Mouse (Mus musculus): ENCODE data around the gene Ect2l. TPM values are rescaled to one million over a fixed set of nuclear protein-coding genes. Genes with fewer than 3 reads are reported as not detected.
"Not testable (repeated sequence)": the region's sequence is repeated elsewhere in the genome, so short reads cannot be mapped to it uniquely, and the experiment has no call there.

Gene Ect2l
- total RNA-seq, 2 experiments from 2014 or later = 0.14 to 0.30 TPM

DNA sequence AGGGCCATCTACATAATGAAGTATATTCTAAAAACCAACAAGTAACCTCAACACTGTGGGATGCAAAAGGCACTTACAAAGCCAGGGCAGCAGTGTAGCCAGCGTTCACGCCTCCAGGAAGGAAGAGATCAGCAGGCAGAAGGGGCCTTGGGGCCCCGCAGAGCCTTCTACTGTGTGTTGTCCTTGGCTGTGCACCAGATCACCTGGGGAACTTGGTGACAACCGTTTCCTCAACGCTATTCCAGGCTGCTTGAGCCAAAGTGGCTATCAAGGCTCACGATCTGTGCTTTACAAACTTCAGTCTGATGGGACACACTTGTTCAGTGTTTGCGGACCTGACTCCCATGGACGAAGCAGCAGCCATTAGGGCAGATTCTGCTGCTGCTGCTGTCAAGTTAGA is 19.0 kb downstream of the Ect2l start:
- DNase-seq (ENCODE audit: low spot score) = no peak

DNA sequence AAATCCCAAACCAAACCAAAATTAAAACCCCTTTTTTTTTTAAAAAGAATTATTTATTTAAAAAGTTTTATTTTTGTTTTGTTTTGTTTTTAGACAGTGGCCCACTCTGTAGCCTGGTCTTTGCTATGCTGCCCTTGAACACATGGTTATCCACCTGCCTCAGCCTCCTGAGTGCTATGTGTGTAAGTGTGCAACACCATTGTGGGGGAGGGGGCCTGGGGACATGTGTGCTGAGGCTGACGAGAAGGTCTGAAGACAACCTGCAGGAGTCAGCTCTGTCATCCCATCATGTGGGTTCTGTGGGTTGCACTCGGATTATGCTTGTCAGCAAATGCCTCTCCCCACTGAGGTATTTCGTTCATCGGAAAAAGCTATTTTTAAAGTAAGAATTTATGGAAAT is 21.2 kb downstream of the Ect2l start:
- DNase-seq (ENCODE audit: low spot score) = no peak

DNA sequence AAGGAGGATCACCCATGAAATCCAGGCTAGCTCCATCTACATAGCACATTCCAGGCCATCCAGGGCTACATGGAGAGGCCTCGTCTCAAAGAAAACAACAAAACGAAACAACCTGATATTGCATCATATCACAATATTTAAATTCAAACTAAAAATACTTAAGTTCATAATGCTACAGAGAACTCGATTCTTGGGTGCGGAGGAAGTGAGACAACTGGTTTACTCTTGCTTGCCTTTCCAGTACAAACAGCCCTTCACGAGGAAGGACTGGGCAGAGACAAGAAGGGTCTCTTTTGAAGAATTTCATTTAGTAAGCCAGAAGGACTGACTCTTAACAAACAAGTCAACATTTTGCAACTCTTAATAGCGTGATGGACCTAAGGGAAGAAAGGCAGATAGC is 22.1 kb downstream of the Ect2l start:
- no peak for DNase-seq (ENCODE audit: low spot score)

DNA sequence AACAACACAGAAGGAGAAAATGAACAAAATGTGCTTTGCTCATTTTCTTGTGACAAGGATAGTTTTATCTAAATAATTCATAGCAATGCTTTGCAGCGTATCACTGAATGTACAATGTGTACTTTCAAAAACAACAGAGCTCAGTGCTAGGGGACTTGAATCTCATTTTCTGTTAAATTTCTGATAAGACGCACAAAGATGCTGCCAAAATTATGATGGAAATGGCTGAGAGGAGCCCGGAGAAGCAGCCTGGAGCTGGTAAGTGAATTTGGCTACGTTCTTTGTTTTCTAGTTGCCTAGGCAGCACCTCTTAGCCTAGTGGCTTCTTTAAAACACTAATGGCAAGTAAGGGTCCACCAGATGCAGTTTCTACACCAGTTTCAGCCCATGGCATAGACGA is 28.4 kb downstream of the Ect2l start:
- DNase-seq (ENCODE audit: low spot score) = no peak

DNA sequence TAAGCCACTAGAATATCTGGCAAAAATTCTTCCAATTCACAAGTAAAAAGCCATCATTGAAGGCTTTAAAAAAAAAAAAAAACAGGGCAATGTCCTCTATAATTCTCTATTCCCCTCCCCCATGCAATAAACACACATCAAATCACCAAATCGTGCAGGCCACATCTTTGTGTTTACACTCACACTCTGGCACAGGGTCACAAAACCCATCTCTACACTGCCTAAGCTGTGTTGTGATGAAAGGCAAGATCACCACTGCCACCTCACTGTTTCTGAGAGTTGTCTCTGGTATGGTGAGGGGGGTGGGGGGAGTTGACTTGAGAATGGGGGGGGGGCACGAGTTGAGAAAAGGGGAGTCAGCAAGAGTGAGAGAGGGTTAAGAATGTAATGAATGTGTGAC is 33.4 kb downstream of the Ect2l start:
- DNase-seq (ENCODE audit: low spot score) = no peak

DNA sequence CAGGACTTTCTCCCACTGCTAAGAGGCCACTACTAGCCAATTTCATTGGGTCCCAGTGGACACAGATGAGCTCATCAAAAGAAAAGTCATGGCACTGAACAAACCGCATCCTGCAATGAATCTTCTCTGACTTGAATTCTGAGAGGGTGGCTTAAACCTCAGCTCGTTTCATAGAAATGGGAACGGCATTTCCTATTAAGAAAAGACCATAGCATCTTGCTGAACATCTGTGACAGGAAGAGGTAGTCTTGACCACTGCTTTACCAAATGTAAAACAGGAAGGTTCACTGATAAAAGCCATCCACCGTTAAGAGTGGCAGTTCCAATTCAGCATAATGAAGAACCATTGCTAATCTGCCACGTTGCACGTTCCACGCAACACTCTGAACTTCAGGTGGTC is 34.0 kb downstream of the Ect2l start:
- DNase-seq (ENCODE audit: low spot score) = no peak

DNA sequence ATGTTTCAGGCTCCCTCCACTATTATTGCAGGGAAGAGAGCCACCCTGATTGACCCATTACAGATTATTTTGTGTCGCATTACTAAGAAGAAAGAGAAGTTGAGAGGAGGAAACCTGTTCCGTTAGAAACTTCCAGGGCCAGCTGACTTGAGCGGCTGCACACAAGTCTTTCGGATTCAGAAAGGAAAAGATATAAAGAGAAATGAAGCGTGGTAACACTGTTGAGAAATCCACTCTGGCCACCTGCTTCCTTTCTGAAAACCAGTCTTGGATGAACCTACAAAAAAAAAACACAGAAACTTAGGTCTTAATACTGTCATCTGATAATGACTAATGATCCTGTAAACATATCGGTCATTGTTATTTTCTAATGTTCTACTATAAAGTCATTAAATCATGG is 35.6 kb downstream of the Ect2l start:
- no peak for DNase-seq (ENCODE audit: low spot score)

DNA sequence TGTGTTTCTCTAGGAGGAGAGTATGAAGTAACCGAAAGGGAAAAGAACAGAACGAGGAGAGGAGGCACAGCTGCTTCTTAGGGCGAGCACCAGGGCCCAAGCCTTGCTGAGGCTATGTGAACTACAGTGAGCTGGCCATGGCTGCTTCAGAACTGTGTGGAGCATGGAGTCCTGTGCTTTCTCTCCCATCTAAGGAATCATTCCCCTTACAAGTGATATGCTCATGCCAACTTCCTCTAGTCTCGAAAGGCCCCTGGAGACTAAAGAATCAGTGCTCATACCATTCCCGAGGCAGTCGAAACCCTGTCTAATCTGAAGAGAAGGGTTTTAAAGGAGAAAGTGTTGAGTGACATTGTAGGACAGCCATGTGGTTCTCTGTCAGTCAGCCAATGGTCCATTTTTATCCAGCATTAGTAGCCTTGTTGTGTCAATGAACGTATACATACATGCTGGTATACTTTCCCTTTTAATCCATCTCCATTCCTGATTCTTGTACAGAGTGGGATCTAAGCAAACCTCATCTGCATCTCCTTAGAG is 48.2 kb downstream of the Ect2l start:
- no peak for DNase-seq (ENCODE audit: low spot score)

DNA sequence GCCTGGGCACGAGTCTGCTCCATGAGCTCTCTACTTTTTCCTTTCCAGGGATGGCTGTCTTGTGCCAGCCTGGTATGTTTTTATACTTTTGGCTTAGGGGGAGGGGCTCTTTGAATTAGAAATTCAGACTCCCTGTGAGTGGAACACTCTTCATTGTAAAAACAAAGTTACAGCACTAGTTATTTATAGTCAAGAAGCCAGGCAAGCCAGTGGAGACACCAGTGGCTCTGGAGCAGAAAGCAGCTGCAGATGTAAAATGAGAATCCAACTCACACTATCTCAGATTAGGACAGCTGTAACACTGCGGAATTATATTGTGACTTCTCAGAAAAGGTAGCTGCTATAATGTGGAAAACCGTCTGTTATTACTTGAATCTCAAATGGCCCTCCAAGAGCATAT is 63.5 kb downstream of the Ect2l start:
- DNase-seq (ENCODE audit: low spot score) = no peak

DNA sequence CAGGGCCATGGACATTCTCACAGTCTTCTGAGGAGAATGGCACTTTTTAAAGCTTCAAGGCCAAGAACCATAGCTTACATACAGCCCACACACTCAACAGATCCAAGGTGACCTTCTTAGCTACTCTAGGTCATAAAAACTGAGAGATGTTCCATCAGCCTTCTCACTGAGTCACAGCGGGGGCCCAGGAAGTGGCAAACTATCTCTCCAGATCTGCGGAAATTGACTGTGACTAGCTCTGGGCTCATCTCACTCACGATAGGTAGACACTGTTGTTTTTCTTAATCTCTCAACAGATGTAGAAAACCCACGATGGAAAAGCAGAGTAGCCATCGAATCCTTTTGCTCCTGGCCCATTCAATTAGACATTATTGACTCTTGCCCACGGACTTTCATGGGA is 68.5 kb downstream of the Ect2l start:
- DNase-seq (ENCODE audit: low spot score) = no peak

DNA sequence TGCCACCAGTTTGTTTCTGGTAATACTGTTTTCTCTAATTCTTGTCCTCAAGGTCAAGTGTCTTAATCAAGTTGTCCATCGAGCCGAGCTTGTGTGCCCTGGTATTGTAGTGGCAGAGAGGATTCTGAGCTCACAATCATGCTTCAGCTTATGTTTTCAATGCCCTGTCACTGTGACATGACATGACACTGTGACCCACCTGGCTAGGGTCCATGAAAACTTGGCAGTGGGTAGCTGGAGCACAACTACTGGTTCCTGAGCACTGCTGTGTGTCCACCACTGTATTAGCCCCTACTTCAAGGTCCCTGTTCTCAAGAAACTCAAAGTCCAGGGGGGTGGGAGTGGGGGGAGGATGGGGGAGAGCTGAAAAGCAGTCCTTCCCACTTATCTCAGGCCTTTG is 69.3 kb downstream of the Ect2l start:
- no peak for DNase-seq (ENCODE audit: low spot score)

DNA sequence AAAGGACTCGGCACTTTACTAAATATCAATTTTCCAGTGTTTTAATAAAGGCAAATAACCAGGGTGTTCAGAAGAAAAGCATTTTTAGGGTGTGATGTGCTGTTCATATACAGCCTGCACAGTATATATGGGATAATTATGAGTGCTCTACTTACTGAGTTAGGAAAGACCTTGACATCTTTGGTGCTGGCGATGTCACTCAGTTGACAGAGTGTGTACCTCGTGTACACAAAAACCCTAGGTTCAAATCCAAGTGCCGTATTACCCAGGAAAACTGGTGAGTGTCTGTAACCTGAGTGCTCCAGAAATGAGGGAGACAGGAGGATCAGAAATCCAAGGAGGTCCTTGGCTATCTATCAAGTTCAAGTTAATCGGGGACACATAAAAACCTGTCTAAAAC is 71.1 kb downstream of the Ect2l start:
- no peak for DNase-seq (ENCODE audit: low spot score)

DNA sequence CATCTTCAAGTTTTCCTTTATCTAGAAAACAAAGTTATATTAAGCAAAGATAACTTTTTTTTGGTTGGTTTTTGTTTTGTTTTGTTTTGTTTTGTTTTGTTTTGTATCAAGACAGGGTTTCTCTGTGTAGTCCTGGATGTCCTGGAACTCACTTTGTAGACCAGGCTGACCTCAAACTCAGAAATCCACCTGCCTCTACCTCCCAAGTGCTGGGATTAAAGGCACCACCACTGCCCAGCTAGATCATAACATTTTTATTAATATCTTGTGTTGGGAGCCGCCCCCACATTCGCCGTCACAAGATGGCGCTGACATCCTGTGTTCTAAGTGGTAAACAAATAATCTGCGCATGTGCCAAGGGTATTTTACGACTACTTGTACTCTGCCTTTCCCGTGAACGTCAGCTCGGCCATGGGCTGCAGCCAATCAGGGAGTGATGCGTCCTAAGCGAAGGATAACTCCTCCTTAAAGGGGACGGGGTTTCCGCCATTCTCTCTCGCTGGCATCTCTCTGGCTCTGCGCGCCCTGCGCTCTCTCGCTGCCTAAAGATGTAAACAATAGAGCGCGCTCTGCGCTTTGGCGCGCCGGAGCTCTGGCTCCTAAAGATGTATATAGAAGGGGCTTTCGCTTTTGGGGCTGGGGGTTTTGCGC is 71.7 kb downstream of the Ect2l start:
- not testable (repeated sequence) for DNase-seq (ENCODE audit: low spot score)

DNA sequence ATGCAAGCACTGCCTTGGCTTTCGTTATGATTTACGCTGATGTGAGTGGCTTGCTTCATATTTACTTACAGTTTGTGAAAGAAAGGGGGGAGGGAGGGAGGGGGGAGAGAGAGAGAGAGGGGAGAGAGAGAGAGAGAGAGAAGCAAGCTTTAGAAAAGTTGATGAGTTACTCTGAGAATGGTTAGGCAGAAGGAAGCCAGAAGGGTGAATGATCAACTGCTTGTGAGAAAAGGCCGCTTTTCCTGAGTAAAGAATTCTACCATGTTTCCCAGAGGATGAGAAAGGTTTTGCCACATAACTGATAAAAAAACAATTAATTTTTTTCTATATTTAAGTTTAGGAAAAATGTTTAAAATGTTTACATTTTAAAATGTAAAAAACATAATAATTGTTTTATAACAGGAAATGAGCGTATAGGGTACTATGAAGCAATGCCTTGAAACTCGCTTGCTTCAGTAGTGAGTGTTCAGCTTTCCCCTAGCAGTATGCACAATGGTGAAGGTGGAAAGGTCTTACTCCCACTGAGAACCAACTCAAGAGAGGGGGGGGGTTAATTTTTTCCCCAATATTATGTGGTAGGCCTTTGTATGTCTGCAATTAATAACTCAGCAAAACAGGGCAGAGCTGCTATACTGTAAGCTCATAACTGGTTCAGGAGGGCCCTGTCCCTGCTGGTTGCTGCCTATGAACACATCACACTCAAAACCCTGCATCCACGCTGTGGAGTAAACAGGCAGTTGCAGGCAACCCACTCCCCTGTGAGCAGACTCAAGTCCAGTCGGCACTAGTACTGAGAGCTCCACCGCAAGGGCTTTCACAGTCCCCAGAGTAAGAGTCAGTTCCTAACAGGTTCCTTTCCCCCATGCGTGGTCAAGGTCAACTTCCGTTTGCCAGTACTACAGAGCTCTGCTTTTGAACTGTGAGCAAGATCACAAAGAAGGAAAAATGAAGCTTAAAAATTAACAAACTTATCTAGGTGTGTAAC is 78.7 kb downstream of the Ect2l start:
- DNase-seq (ENCODE audit: low spot score) = no peak

DNA sequence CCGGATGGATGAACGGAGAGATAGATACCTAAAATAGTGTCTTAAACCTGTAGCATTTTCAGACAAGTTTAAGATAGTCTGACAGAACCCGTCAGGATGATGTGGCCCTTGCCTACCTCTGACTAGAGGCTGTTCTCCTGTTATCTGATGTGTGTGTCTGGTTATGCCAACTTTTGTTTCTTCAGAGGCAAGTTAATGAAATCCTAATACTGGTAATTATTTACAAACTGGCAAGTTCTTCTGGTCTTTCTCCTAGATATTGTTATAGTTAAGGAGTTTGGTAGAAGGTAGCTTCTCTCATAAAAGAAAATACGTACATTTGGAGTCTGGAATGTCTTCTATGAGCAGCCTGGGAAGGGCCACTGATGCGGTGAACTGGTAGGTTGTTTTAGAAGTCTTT is 80.4 kb downstream of the Ect2l start:
- DNase-seq (ENCODE audit: low spot score) = no peak

DNA sequence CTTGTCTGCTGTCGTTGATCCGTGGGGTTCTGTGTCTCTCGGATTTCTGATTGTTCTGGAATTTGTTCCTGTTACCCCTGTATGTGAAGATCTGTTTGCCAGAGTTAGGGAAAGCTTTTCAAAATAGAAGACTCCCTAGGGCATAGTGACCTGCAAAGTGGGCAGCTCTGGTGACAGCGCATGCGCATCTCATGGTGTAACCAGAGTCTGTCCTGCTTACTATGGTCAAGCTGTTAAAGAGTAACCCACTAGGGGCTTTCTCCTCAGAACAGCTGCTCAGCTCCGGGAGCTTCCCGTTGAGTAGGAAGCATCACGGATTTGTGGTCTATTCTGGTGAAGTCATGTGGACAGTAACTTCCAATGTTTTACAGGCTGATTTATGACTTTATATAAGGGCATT is 92.4 kb downstream of the Ect2l start:
- no peak for DNase-seq (ENCODE audit: low spot score)

DNA sequence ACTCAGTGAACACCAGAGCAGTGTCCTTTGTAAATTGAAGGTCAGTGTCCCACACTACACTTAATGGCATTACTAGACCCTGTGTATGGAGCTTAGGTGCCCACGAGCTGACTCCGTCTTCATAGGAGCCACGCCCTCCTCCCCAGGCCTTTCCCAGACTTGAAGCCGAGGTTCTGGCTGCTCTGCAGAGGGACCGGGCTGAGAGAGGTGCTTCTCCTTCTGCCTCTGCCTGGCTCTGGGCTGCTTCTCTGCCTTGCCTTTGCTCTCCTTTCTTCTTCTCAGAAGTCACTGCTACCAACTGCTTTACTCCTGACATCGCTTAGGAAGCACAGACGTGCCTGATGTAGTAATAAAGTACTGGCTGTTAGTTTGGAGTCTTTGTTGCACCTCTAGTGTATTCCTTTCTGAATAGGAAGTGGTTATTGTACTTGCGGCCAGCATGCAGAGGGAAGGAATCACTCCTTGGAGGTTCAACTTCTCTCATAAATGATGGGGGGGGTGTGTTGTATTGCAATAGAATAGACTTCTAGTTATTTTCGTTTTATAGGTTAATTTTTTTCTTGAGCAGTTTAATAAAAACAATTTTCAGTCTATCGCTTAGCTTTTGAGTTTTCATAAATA is 97.1 kb downstream of the Ect2l start:
- no peak for DNase-seq (ENCODE audit: low spot score)

DNA sequence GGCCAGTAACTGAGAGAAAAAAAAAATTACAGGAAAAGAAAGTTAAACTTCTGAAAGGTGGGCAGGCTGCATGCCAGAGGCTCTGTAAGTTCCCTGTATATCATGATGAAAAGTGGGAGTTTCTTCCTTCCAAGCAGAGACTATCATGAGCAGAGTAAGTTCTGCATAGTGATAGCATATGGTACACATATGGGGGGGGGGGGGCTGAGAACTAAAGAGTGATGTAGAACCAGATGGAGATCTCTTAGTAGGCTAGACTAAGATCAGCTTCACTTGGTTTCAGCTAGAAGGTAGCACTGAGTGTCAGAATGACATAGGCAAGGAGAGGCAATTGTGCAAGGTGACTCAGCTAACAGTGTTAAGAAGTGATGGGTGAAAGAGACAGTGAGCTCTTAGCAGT is 99.8 kb downstream of the Ect2l start:
- no peak for DNase-seq (ENCODE audit: low spot score)

DNA sequence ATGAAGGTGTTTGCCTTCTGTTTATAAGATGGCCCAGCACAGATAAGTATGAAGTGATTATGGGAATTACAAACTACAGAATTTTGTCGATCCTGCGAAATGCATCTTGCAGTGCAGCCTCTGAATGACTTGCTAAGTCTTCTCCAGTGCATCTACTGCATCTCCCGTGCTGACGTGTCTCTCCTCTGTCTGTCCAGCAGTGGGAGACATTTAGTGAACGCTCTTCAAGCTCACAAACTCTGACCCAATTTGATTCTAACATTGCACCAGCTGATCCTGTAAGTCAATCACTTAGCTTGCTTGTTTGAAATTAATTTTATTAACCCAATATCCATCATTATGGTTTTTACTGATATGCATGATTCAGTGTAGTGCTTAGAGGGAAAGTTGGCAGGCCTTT is 103.2 kb downstream of the Ect2l start:
- no peak for DNase-seq (ENCODE audit: low spot score)

DNA sequence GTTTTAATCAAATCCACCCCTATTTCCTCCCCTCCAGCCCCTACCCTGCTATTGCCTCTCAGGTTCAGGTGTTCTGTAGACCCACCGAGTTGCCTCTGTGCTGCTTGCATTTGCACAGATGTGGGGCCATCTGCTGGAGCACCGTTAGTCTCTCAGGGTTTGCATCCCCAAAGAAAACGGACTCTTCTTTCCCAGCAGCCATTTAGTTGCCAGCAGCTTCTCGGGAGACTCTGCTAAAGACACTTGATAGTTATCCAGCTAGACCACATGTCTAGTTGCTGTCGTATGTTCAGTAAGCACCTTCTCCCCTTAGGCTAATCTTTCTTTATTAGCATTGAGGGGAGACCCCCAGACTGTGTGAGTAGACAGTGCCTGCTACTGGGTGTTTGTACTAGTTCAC is 108.5 kb downstream of the Ect2l start:
- DNase-seq (ENCODE audit: low spot score) = peak; percentile 19

DNA sequence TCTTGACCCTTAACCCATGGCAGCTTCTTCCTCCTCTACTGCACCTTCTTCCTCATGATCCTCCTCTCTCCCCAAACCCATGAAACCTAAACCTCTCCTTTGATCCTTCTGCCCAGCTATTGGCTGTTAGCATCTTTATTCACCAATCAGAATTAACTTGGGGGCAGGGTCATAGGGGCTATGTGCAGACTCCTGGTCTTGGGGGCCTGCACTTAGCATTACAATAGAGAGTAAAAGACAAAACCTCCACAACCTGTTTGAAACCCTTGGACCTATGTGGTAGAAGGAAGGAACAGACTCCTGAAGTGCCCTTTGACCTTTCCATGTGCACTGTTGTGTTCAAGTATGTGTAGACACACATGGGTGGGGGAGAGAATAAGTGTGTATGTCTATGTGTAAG is 120.0 kb downstream of the Ect2l start:
- no peak for DNase-seq (ENCODE audit: low spot score)

DNA sequence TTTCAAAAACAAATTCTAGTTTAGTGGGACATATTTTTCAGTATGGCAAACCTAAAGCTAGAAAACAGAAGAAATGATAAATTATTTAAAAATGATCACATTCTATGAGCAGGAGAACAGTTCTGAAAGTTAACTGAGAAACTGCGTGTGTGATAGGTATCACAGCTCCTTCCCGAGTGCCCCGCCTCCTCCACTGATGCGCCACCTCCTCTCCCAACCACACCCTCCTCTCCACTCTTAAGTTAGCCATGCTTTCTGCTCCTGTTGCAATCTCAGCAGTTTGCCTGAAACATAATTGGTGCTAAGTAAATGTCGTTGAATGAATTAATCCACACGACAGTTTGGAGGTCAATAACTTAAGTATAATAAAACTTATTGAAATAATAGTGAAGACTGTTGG is 127.9 kb downstream of the Ect2l start:
- no peak for DNase-seq (ENCODE audit: low spot score)

Measured in gastrocnemius, adult 18-20 months (tissue).